Mouse (Mus musculus): Measurements from ENCODE around the gene Capns1.
A peak's percentile ranks its signal among the peaks of the same experiment; 100 is the strongest.

DNA sequence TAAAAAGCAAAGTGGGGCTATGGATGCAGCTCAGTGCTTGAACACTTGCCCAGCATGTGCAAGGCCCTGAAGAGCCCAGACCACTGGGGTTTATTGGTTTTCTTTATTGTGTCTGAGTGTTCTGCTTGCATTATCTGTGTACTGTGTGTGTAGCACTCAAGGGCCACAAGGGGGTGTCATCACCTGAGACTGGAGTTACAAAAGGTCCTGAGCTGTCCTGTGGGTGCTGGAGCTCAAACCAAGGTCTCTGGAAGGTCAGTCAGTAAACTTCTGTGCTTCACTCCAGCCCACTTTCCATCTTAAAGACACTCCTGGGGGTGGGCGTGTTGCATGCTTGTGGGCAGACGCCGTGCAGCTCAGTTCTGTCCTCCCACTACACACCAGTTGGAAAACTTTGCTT lies 43.1 kb downstream of the Capns1 start:
- TF ChIP-seq CTCF (IDR thresholded peaks at IDR 0.05; ENCODE audit: low read depth, low read length) (peak; percentile 53), POLR2A (IDR thresholded peaks at IDR 0.05; ENCODE audit: insufficient read depth, low read length) (no peak)
